Mouse (Mus musculus) limb, embryonic 14.5 days (tissue): ENCODE results near the gene Hunk. TPM values are rescaled to one million over a fixed set of nuclear protein-coding genes. Genes with fewer than 3 reads are reported as not detected.

Experiments
- ATAC-seq: fragments of 200-750 bp; cut with Nextera tagmentation; 2 replicates; pipeline ENCODE4 v1.8.0; 2017; ENCODE audit warnings: low read depth, moderate number of reproducible peaks, moderate TSS enrichment; ENCODE audit not compliant: low FRiP score
- DNase-seq: peaks from one replicate; pipeline ENCODE4 v3.0.0-alpha.2; 2015; ENCODE audit warnings: low spot score
- H3K27ac ChIP-seq: fragments of 300-500 bp; sonication (generic); replicated peaks from 2 replicates; pipeline ENCODE4 v1.5.1; 2014; ENCODE audit warnings: low read depth, mild to moderate bottlenecking, low read length, moderate library complexity, mixed read lengths
- H3K27me3 ChIP-seq: fragments of 300-500 bp; sonication (generic); 2 replicates; pipeline ENCODE4 v1.6.1; 2014; ENCODE audit warnings: low read length, mixed read lengths; ENCODE audit not compliant: control insufficient read depth, insufficient read depth
- H3K36me3 ChIP-seq: fragments of 300-500 bp; sonication (generic); 2 replicates; pipeline ENCODE4 v1.6.1; 2014; ENCODE audit warnings: mild to moderate bottlenecking, low read length, moderate library complexity, mixed read lengths; ENCODE audit not compliant: control insufficient read depth, insufficient read depth
- H3K4me1 ChIP-seq: fragments of 300-500 bp; sonication (generic); 2 replicates; pipeline ENCODE4 v1.6.1; 2014; ENCODE audit warnings: antibody characterized with exemption, low read length, mixed read lengths; ENCODE audit not compliant: control insufficient read depth, insufficient read depth
- H3K4me2 ChIP-seq: fragments of 300-500 bp; sonication (generic); replicated peaks from 2 replicates; pipeline ENCODE4 v1.6.1; 2014; ENCODE audit warnings: low read depth, mild to moderate bottlenecking, low read length, moderate library complexity; ENCODE audit not compliant: severe bottlenecking
- H3K4me3 ChIP-seq: fragments of 300-500 bp; sonication (generic); replicated peaks from 2 replicates; pipeline ENCODE4 v1.5.1; 2014; ENCODE audit warnings: low read length
- H3K9ac ChIP-seq: fragments of 300-500 bp; sonication (generic); 2 replicates; pipeline ENCODE4 v1.6.1; 2014; ENCODE audit warnings: mild to moderate bottlenecking, low read depth, low read length, moderate library complexity; ENCODE audit not compliant: severe bottlenecking
- H3K9me3 ChIP-seq: fragments of 300-500 bp; sonication (generic); 2 replicates; pipeline ENCODE4 v1.6.1; 2016; ENCODE audit warnings: low read length; ENCODE audit not compliant: control insufficient read depth
- POLR2A ChIP-seq: fragments of 200-500 bp; IDR thresholded peaks from 2 replicates; pipeline ENCODE4 v1.8.0; 2012; ENCODE audit warnings: inconsistent platforms, mild to moderate bottlenecking, moderate library complexity, borderline replicate concordance; ENCODE audit not compliant: insufficient read depth, insufficient read length; ENCODE audit errors: extremely low read depth
- WGBS: fragments of 180-500 bp; shearing (Covaris S2); extraction: QIAGEN DNeasy Blood & Tissue Kit; methylation state at CpG from one replicate; pipeline ENCODE4 v1.1.7; 2014; 5-methylcytosine and 5-hydroxymethylcytosine counted together
- polyA plus RNA-seq, 2 experiments: library from polyadenylated mRNA; depleted of rRNA in 1 of 2; stranded (reverse) in 1 of 2; unstranded in 1 of 2; fragments of >200 nt; fragmentation: Nextera tagmentation in 1 of 2; extraction: Ambion mirVana in 1 of 2; gene quantifications; 2 replicates each; pipeline versions ENCODE4 v1.2.1 to v1.2.3; 2012 to 2014

The Hunk gene
- polyA plus RNA-seq, 2 experiments, result 14.1 to 19.9 TPM

DNA sequence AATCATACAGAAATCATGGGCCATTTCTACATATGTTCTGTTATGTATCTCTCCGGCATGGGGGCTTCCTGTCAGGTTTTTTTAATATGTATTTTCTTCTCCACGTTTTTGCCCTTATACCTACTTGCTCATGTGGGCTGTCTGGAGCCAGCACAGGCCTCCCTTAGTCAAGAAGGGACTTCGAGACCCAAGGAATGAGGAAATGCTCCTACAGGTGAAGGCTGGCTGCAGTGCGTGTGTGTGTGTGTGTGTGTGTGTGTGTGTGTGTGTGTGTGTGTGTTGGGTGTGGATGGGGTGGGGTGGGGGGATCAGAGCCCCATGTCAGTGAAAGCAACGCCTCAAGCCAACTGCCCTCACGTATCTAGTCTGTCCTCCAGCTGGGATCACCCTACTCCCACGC is 16.5 kb downstream of the Hunk start:
- H3K9me3 ChIP-seq, result no peaks in the 10 kb centered on the region
- peaks cover 43% of the 10 kb centered on the region for H3K4me1 ChIP-seq
- H3K27ac ChIP-seq, result no peak overlapping the region
- no peak overlapping the region for H3K4me3 ChIP-seq
- H3K27me3 ChIP-seq, result no peaks in the 10 kb centered on the region
- no peak for TF ChIP-seq POLR2A
- WGBS, result 49% methylated on average over 7 of the region's 7 CpGs
- ATAC-seq, result no peak
- no peak overlapping the region for H3K4me2 ChIP-seq
- H3K36me3 ChIP-seq, result 0 out of 2 replicates have a peak, but pooled peaks cover 2% of the 10 kb centered on the region
- no peak for DNase-seq
- no peak overlapping the region for H3K9ac ChIP-seq

GRCm38 (mm10) chr16:90405195-90405594 is 19.4 kb downstream of the Hunk start:
- Histone ChIP-seq H3K4me2 (no peak overlapping the region), H3K4me1 (peaks cover 47% of the 10 kb centered on the region), H3K9me3 (no peaks in the 10 kb centered on the region), H3K4me3 (no peak overlapping the region), H3K36me3 (peaks cover 9% of the 10 kb centered on the region; the same call in 1 of the 2 replicates), H3K9ac (no peak overlapping the region), H3K27ac (no peak overlapping the region), H3K27me3 (no peaks in the 10 kb centered on the region)
- TF ChIP-seq POLR2A, result no peak
- DNase-seq (no peak), ATAC-seq (no peak)
- 77% methylated on average over 3 of the region's 3 CpGs for WGBS

- Histone ChIP-seq H3K4me2 (no peak overlapping the region), H3K4me3 (no peak overlapping the region), H3K4me1 (peaks cover 46% of the 10 kb centered on the region), H3K9ac (no peak overlapping the region), H3K27me3 (no peaks in the 10 kb centered on the region), H3K27ac (peak overlapping the region; percentile 52; the same call in 1 of the 2 replicates), H3K36me3 (peaks cover 10% of the 10 kb centered on the region; the same call in 1 of the 2 replicates), H3K9me3 (no peaks in the 10 kb centered on the region)
- 23% methylated on average over 6 of the region's 6 CpGs for WGBS
- DNase-seq, result no peak
- ATAC-seq, result peak; percentile 18; the same call in 1 of the 2 replicates
- TF ChIP-seq POLR2A, result no peak
These were observed 19.8 kb downstream of the Hunk start for GRCm38 (mm10) chr16:90405599-90405998.

DNA sequence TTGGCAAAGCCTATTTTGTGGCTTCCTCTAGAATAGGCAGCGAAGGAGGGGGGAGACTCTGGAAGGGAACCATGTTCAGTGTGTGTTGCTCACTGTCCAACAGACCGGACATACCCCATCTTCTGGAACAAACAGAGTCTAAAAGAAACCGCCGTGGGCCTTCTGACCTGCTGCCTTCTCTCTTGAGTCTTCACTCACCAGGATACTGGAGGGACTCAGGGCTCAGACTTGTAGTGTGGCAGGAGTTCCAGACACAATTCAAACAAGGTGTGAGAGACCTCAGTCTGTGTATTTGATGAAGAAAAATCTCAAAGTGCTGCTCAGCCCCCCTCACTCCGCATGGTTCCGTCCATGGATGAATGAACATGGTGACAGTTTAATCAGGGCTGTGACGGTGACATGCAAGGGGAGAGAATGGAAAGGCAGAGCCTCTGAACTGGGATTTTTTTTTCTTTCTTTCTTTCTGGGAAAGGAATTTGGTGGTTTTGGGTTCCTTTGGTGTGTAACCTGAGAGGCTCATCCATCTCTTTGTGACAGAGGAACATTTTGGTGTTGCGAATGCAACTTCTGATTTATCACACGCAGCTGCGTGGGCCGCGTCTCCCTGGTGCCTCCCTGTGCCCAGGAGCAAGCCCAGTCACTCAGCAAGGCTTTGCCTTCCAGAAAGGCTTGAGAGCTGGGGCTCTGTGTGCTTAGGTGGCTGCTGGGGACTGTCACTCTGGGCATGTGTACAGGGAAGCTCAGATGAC is 21.9 kb downstream of the Hunk start:
- H3K9ac ChIP-seq, result no peak overlapping the region
- no peak for TF ChIP-seq POLR2A
- no peaks in the 10 kb centered on the region for H3K27me3 ChIP-seq
- DNase-seq (no peak), ATAC-seq (0 out of 2 replicates have a peak, but pooled peaks have one; percentile 14)
- no peak overlapping the region for H3K4me2 ChIP-seq
- 47% methylated on average over 12 of the region's 12 CpGs for WGBS
- no peaks in the 10 kb centered on the region for H3K9me3 ChIP-seq
- no peak overlapping the region for H3K27ac ChIP-seq
- H3K4me3 ChIP-seq, result no peak overlapping the region
- H3K4me1 ChIP-seq, result peaks cover 26% of the 10 kb centered on the region
- H3K36me3 ChIP-seq, result peaks cover 10% of the 10 kb centered on the region; the same call in 1 of the 2 replicates

DNA sequence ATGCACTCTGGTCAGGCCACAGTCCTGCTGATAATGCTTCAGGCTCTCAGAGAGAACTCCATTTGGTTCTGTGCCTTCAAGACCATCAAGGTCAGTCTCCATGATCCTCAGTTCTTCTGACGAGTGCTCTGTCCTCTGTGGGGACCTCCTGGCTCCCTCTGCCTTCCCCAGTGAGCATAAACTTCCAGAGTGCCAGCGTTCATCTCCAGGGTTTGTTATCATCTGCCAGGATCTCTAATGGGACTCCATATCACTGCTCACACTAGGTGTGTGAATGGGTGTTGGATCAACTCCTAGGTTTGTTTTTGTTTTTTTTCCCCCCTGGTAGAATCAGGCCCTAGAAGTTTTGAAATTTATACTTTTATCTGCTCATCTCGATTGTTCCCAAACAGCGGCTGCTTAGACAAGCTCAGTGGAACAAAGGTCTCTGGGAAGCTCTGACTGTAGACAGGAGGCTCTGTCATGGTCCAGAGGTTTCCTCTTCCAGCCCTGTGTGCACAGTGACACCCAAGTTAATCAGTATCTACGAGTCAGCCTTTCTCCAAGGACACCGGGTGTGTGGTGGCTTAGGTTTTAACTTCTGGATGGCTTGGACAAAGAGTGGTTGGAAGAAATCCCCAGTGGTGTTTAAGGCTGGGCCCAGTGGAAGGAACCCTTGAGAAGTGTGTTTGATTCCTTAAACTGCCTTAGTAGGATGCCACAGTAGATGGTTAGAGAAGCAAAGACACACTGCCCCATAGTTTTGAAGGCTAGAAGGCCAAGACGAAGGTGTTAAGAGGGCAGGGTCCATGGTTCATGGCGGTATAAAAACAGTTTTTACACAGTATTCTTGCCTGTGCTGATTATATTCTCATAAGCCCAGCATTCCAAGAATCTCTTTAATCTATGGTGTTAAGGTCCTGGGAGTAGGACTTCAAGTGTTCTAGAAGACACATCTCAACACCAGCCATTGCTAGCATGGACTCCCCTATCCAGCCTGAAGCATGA is 26.6 kb downstream of the Hunk start:
- no peaks in the 10 kb centered on the region for H3K9me3 ChIP-seq
- H3K9ac ChIP-seq, result no peak overlapping the region
- 96% methylated on average over 8 of the region's 8 CpGs for WGBS
- no peak for DNase-seq
- H3K4me1 ChIP-seq, result peaks cover 6% of the 10 kb centered on the region; the same call in 1 of the 2 replicates
- peaks cover 22% of the 10 kb centered on the region for H3K36me3 ChIP-seq
- H3K27ac ChIP-seq, result no peak overlapping the region
- no peak for ATAC-seq
- H3K27me3 ChIP-seq, result no peaks in the 10 kb centered on the region
- TF ChIP-seq POLR2A, result no peak
- no peak overlapping the region for H3K4me3 ChIP-seq
- H3K4me2 ChIP-seq, result no peak overlapping the region
